Mouse (Mus musculus) kidney, embryonic 16.5 days (tissue): ENCODE results near the gene Rps7. TPM values are rescaled to one million over a fixed set of nuclear protein-coding genes. Genes with fewer than 3 reads are reported as not detected.
A peak's percentile ranks its signal among the peaks of the same experiment; 100 is the strongest.

Source experiments
- ATAC-seq: fragments of 200-750 bp; cut with Nextera tagmentation; 2 replicates; pipeline ENCODE4 v1.8.0; 2017; ENCODE audit warnings: moderate TSS enrichment; ENCODE audit not compliant: low FRiP score, low TSS enrichment
- H3K27ac ChIP-seq: fragments of 300-500 bp; sonication (generic); 2 replicates; pipeline ENCODE4 v1.5.1; 2014; ENCODE audit warnings: low read length
- H3K27me3 ChIP-seq: fragments of 300-500 bp; sonication (generic); 2 replicates; pipeline ENCODE4 v1.6.1; 2014; ENCODE audit warnings: low read length, control low read depth, mixed read lengths; ENCODE audit not compliant: insufficient read depth
- H3K36me3 ChIP-seq: fragments of 300-500 bp; sonication (generic); 2 replicates; pipeline ENCODE4 v1.6.1; 2014; ENCODE audit warnings: low read length, control low read depth, mixed read lengths; ENCODE audit not compliant: insufficient read depth
- H3K4me1 ChIP-seq: fragments of 300-500 bp; sonication (generic); 2 replicates; pipeline ENCODE4 v1.6.1; 2014; ENCODE audit warnings: low read length, control low read depth, mixed read lengths; ENCODE audit not compliant: insufficient read depth
- H3K4me2 ChIP-seq: fragments of 300-500 bp; sonication (generic); replicated peaks from 2 replicates; pipeline ENCODE4 v1.6.1; 2014; ENCODE audit warnings: low read depth, low read length
- H3K4me3 ChIP-seq: fragments of 300-500 bp; sonication (generic); 2 replicates; pipeline ENCODE4 v1.5.1; 2014; ENCODE audit warnings: mild to moderate bottlenecking, low read length
- H3K9ac ChIP-seq: fragments of 300-500 bp; sonication (generic); replicated peaks from 2 replicates; pipeline ENCODE4 v1.6.1; 2014; ENCODE audit warnings: low read length
- H3K9me3 ChIP-seq: fragments of 300-500 bp; sonication (generic); 2 replicates; pipeline ENCODE4 v1.6.1; 2016; ENCODE audit warnings: low read length, control low read depth
- WGBS: fragments of 180-500 bp; shearing (Covaris S2); extraction: QIAGEN DNeasy Blood & Tissue Kit; methylation state at CpG from one replicate; pipeline ENCODE4 v1.1.7; 2014; 5-methylcytosine and 5-hydroxymethylcytosine counted together
- microRNA-seq: library from miRNA; unstranded; fragments of <30 nt; microRNA quantifications from one replicate; pipeline ENCODE4, GENCODE M21; 2016
- polyA plus RNA-seq: library from polyadenylated mRNA; unstranded; fragments of >200 nt; fragmentation: Nextera tagmentation; extraction: Ambion mirVana; gene quantifications from 2 replicates; pipeline ENCODE4 v1.2.1, GENCODE M21; 2015

Rps7 gene
- polyA plus RNA-seq, 1 experiment from 2014 or later, result 566 TPM

GRCm38 (mm10) chr12:28598110-28598509, 37.6 kb downstream of the Rps7 start:
- Histone ChIP-seq H3K4me3 (no peak overlapping the region), H3K27ac (no peak overlapping the region), H3K9ac (no peak overlapping the region), H3K4me2 (no peak overlapping the region), H3K4me1 (no peaks in the 10 kb centered on the region), H3K27me3 (no peaks in the 10 kb centered on the region), H3K9me3 (no peaks in the 10 kb centered on the region), H3K36me3 (no peaks in the 10 kb centered on the region)
- WGBS, result 40% methylated on average over 3 of the region's 3 CpGs
- no peak for ATAC-seq

GRCm38 (mm10) chr12:28597699-28598098, 38.1 kb downstream of the Rps7 start:
- H3K27me3 ChIP-seq, result no peaks in the 10 kb centered on the region
- H3K36me3 ChIP-seq, result no peaks in the 10 kb centered on the region
- no peak overlapping the region for H3K4me2 ChIP-seq
- H3K4me3 ChIP-seq, result no peak overlapping the region
- WGBS, result 57% methylated on average over 9 of the region's 9 CpGs
- H3K27ac ChIP-seq, result no peak overlapping the region
- ATAC-seq, result no peak
- no peaks in the 10 kb centered on the region for H3K4me1 ChIP-seq
- no peak overlapping the region for H3K9ac ChIP-seq
- no peaks in the 10 kb centered on the region for H3K9me3 ChIP-seq

- no peak overlapping the region for H3K4me2 ChIP-seq
- no peak overlapping the region for H3K27ac ChIP-seq
- H3K9ac ChIP-seq, result no peak overlapping the region
- no peaks in the 10 kb centered on the region for H3K27me3 ChIP-seq
- ATAC-seq, result no peak
- H3K4me1 ChIP-seq, result no peaks in the 10 kb centered on the region
- no peak overlapping the region for H3K4me3 ChIP-seq
- no peaks in the 10 kb centered on the region for H3K9me3 ChIP-seq
- H3K36me3 ChIP-seq, result no peaks in the 10 kb centered on the region
Measured at GRCm38 (mm10) chr12:28596851-28597250, 38.9 kb downstream of the Rps7 start.

GRCm38 (mm10) chr12:28590428-28590827, 45.3 kb downstream of the Rps7 start:
- no peaks in the 10 kb centered on the region for H3K27me3 ChIP-seq
- H3K9me3 ChIP-seq, result no peaks in the 10 kb centered on the region
- H3K27ac ChIP-seq, result no peak overlapping the region
- no peak overlapping the region for H3K9ac ChIP-seq
- ATAC-seq, result peak; percentile 24; the same call in 1 of the 2 replicates
- H3K4me2 ChIP-seq, result no peak overlapping the region
- WGBS, result 42% methylated on average over 13 of the region's 13 CpGs
- H3K4me3 ChIP-seq, result no peak overlapping the region
- no peaks in the 10 kb centered on the region for H3K36me3 ChIP-seq
- peaks cover 12% of the 10 kb centered on the region for H3K4me1 ChIP-seq

DNA sequence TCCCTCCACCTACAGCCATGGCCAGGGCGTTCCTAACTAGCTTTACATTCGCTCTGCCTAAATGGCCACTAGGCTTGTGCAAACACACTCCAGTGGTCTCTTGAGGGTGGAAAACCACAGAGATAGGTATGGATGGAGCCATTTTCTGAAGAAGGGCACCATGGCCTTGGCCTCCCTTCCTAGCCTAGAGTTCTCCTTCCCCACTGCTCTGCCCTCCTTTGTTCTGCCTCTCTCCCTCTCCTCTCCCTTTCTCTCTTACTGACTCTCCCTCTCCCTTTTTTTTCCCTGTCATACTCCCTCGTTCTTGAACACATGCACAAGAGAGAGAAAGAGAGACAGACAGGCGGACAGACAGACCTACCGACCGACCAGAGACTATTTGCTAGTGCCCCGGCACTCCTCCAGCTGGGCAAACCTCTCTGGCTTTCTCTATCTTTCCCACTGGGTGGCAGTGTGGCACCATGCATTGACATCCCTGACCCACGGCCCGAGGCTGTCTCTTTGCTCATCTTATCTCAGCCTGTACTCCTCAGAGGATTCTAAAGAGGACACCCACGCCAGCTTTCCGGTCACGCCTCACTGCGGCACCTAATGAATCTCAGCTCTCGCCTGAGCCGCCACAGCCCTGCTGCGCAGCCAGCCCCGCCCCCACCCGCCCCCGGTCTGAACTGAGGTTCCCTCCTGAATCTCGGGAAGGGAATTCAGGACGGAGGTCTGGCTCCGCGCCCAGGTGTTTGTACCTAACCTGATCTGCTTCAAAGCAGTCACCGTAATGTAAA, 46.5 kb downstream of the Rps7 start:
- Histone ChIP-seq H3K27ac (no peak overlapping the region), H3K4me3 (peak overlapping the region; percentile 46), H3K27me3 (no peaks in the 10 kb centered on the region), H3K4me2 (peak overlapping the region; percentile 63), H3K9me3 (no peaks in the 10 kb centered on the region), H3K9ac (peak overlapping the region; percentile 43; the same call in 1 of the 2 replicates), H3K36me3 (no peaks in the 10 kb centered on the region), H3K4me1 (peaks cover 12% of the 10 kb centered on the region)
- whole genome bisulfite sequencing, result 8% methylated on average over 24 of the region's 24 CpGs
- ATAC-seq, result peak; percentile 97

GRCm38 (mm10) chr12:28587949-28588348, 47.8 kb downstream of the Rps7 start:
- 77% methylated on average over 6 of the region's 6 CpGs for WGBS
- ATAC-seq, result no peak
- Histone ChIP-seq H3K4me2 (no peak overlapping the region), H3K4me3 (no peak overlapping the region), H3K36me3 (no peaks in the 10 kb centered on the region), H3K27ac (no peak overlapping the region), H3K9me3 (no peaks in the 10 kb centered on the region), H3K4me1 (peaks cover 12% of the 10 kb centered on the region), H3K9ac (no peak overlapping the region), H3K27me3 (no peaks in the 10 kb centered on the region)

- Histone ChIP-seq H3K4me1 (no peaks in the 10 kb centered on the region), H3K9ac (no peak overlapping the region), H3K4me3 (no peak overlapping the region), H3K36me3 (no peaks in the 10 kb centered on the region), H3K27me3 (no peaks in the 10 kb centered on the region), H3K4me2 (no peak overlapping the region), H3K27ac (no peak overlapping the region), H3K9me3 (no peaks in the 10 kb centered on the region)
- 56% methylated on average over 3 of the region's 3 CpGs for WGBS
- no peak for ATAC-seq
Measured at GRCm38 (mm10) chr12:28584036-28584435, 51.7 kb downstream of the Rps7 start.

DNA sequence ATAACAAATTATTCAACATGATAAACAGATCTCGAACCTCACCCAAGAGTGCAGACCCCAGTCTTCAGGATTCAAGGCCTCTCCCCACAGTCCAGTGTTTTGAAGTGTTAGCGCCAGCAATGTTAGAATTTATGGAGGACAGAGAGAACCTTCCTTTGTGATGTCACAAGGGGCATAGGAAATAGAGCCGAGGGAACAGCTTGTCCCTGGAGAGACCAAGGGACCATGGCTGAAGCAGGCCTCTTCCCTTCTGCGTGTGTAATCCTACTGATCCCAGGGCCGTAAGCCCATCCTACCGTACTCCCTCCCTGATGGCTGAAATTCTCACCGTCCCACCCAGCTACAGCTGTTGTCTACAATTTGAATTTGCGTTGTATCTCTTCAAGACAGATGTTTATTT, 53.3 kb downstream of the Rps7 start, which contains the start of gene Allc:
Gene Allc (minus strand): TSS at position 101 of the 400 bp plus-strand sequence.
- H3K9ac ChIP-seq, result no peak within 1 kb of the TSS
- no peaks in the 10 kb centered on the region for H3K9me3 ChIP-seq
- no peaks in the 10 kb centered on the region for H3K36me3 ChIP-seq
- no peaks in the 10 kb centered on the region for H3K4me1 ChIP-seq
- WGBS, result 78% methylated on average over 8 of the region's 8 CpGs
- no peaks in the 10 kb centered on the region for H3K27me3 ChIP-seq
- H3K4me2 ChIP-seq, result no peak within 1 kb of the TSS
- no peak for ATAC-seq
- no peak within 1 kb of the TSS for H3K4me3 ChIP-seq
- no peak within 1 kb of the TSS for H3K27ac ChIP-seq

Small RNA genes lying within 50 kb of the gene (microRNA-seq; reads per million reads assigned to microRNA genes)
- 0.47 reads per million for gene Mir6937

Other genes with a start within 250 kb of the Rps7 start
- 0.10 TPM in 1 of 2 replicates, not detected in the other for gene Dcdc2c, start 83.6 kb downstream of the Rps7 start, polyA plus RNA-seq
- gene Allc, start 53.4 kb downstream of the Rps7 start, polyA plus RNA-seq, result not detected in 2 replicates
- gene Colec11, start 12.6 kb downstream of the Rps7 start, polyA plus RNA-seq, result 3.1 and 4.4 TPM in 2 replicates
- 34.7 and 39.3 TPM in 2 replicates for gene Rnaseh1, start 13.6 kb upstream of the Rps7 start, polyA plus RNA-seq
- gene Adi1, start 39.3 kb upstream of the Rps7 start, polyA plus RNA-seq, result 97.4 and 103 TPM in 2 replicates
- gene Trappc12, start 114.5 kb upstream of the Rps7 start, polyA plus RNA-seq, result 45.5 and 49.1 TPM in 2 replicates
- 41.4 and 43.5 TPM in 2 replicates for gene Eipr1, start 115.8 kb upstream of the Rps7 start, polyA plus RNA-seq